ENCODE assay signal across 10 mouse cellular contexts in genomic region chr13:19362358-19362757, GRCm38 (mm10). TPM values are rescaled to one million over a fixed set of nuclear protein-coding genes. Genes with fewer than 3 reads are reported as not detected.
DNase-seq lines count a peak whose midpoint lies in the region; ATAC-seq and TF ChIP-seq lines count a peak whose summit lies in the region.
"Had no signal": no experiment of that assay in that cellular context is flagged by ENCODE, and none has a peak within 500 bp of the region (broad histone marks: within the 10 kb centered on the region; RNA-seq: fewer than 3 reads in every experiment).

No protein-coding gene starts in this region.

- TF ChIP-seq CTCF in kidney, adult 2 months (conservative IDR thresholded peaks at IDR 0.05; ENCODE audit: insufficient read depth, insufficient read length, low read depth, low read length): peak; percentile 60
- TF ChIP-seq CTCF in testis, adult 2 months (IDR thresholded peaks at IDR 0.05; ENCODE audit: control insufficient read depth, insufficient read depth, insufficient replicate concordance, low read depth, low read length): peak; percentile 39; the same call in 1 of the 2 replicates

- H3K27me3 ChIP-seq in kidney, adult 2 months (replicated peaks; ENCODE audit: control insufficient read depth, insufficient read depth, low read length): no peaks in the 10 kb centered on the region
- H3K27me3 ChIP-seq in testis, adult 2 months (ENCODE audit: control insufficient read depth, insufficient read depth, low read length): no peaks in the 10 kb centered on the region
- H3K27me3 ChIP-seq: stomach, embryonic 15.5 days had no signal

- peak; percentile 63; the same call in 1 of the 2 replicates for ATAC-seq in cerebellum, adult (ENCODE audit: insufficient number of reproducible peaks, low FRiP score, low TSS enrichment)

- no peak for TF ChIP-seq POLR2A in kidney, adult 2 months (IDR thresholded peaks at IDR 0.05; ENCODE audit: low read depth, low read length)
- no peak for TF ChIP-seq POLR2A in testis, adult 2 months (IDR thresholded peaks at IDR 0.05; ENCODE audit: control insufficient read depth, low read depth, low read length)

- H3K27ac ChIP-seq in kidney, adult 2 months (ENCODE audit: insufficient read depth, low read depth, low read length): no peak overlapping the region
- no peak overlapping the region for H3K27ac ChIP-seq in testis, adult 2 months (ENCODE audit: control insufficient read depth, insufficient read depth, low read depth, low read length)
- H3K27ac ChIP-seq: stomach, embryonic 15.5 days had no signal

- no peak for DNase-seq in cerebellum, adult 9-10 months
- DNase-seq in kidney, adult 2 months: no peak
- DNase-seq in kidney, postnatal 10 days: no peak
- no peak for DNase-seq in testis, postnatal 10 days (ENCODE audit: low spot score)
- DNase-seq in retina, postnatal 1 day: peak; percentile 45
- no peak for DNase-seq in urinary bladder, adult 2 months (ENCODE audit: low spot score)
- DNase-seq: layer of hippocampus, adult 9-11 months had no signal

- H3K36me3 ChIP-seq in kidney, adult 2 months (ENCODE audit: control insufficient read depth, insufficient read depth, low read length): no peaks in the 10 kb centered on the region; the same call in 1 of the 2 replicates
- H3K36me3 ChIP-seq in testis, adult 2 months (ENCODE audit: control insufficient read depth, insufficient read depth, low read length): no peaks in the 10 kb centered on the region

- H3K4me3 ChIP-seq in kidney, adult 2 months (ENCODE audit: insufficient read depth, low read depth, low read length): no peak overlapping the region
- no peak overlapping the region for H3K4me3 ChIP-seq in testis, adult 2 months (ENCODE audit: control insufficient read depth, low read depth, low read length)
- H3K4me3 ChIP-seq: stomach, embryonic 15.5 days had no signal

- peaks cover 21% of the 10 kb centered on the region; the same call in 1 of the 2 replicates for H3K4me1 ChIP-seq in kidney, adult 2 months (ENCODE audit: control insufficient read depth, insufficient read depth, low read length)
- H3K4me1 ChIP-seq in testis, adult 2 months (ENCODE audit: control insufficient read depth, insufficient read depth, low read length): no peaks in the 10 kb centered on the region
- H3K4me1 ChIP-seq: stomach, embryonic 15.5 days had no signal

- 60% methylated on average over 6 of the region's 6 CpGs for WGBS in kidney, adult 2 months

RNA-seq across cellular contexts. Expression of gene Stard3nl, which starts 33.2 kb away (rescaled TPM):
- polyA plus RNA-seq in kidney, adult 2 months (2012; rRNA removed): 21.8 and 30.3 TPM in 2 replicates
- polyA plus RNA-seq in testis, adult 2 months (2012; rRNA removed): 9.0 and 11.7 TPM in 2 replicates
- 60.0 and 69.5 TPM in 2 replicates for polyA plus RNA-seq in urinary bladder, adult 2 months (2012; rRNA removed)
